Mouse (Mus musculus): Measurements from ENCODE around the gene Borcs7. TPM values are rescaled to one million over a fixed set of nuclear protein-coding genes. Genes with fewer than 3 reads are reported as not detected.

Borcs7 gene
- polyA plus RNA-seq, 1 experiment from 2014 or later, result 15.3 TPM

- Histone ChIP-seq H3K27ac (ENCODE audit: low read length) (no peak overlapping the region), H3K9ac (ENCODE audit: low read length) (no peak overlapping the region), H3K36me3 (ENCODE audit: control insufficient read depth, insufficient read depth, low read length) (peaks cover 10% of the 10 kb centered on the region), H3K27me3 (ENCODE audit: control insufficient read depth, insufficient read depth, low read length) (no peaks in the 10 kb centered on the region), H3K9me3 (replicated peaks; ENCODE audit: control insufficient read depth, low read length) (no peaks in the 10 kb centered on the region), H3K4me3 (replicated peaks; ENCODE audit: low read length) (no peak overlapping the region), H3K4me2 (ENCODE audit: low read depth, low read length) (no peak overlapping the region), H3K4me1 (ENCODE audit: control insufficient read depth, insufficient read depth, low read length) (peaks cover 45% of the 10 kb centered on the region)
- WGBS, result 62% methylated on average over 3 of the region's 3 CpGs
- no peak for ATAC-seq (ENCODE audit: insufficient read depth, low FRiP score)
These were observed 42.5 kb upstream of the Borcs7 start for GRCm38 (mm10) chr19:46647254-46647653.

GRCm38 (mm10) chr19:46647850-46648249, 41.9 kb upstream of the Borcs7 start:
- ATAC-seq (ENCODE audit: insufficient read depth, low FRiP score), result no peak
- peaks cover 39% of the 10 kb centered on the region for H3K4me1 ChIP-seq (ENCODE audit: control insufficient read depth, insufficient read depth, low read length)
- no peak overlapping the region for H3K4me3 ChIP-seq (replicated peaks; ENCODE audit: low read length)
- peaks cover 10% of the 10 kb centered on the region for H3K36me3 ChIP-seq (ENCODE audit: control insufficient read depth, insufficient read depth, low read length)
- 82% methylated on average over 8 of the region's 8 CpGs for WGBS
- H3K27ac ChIP-seq (ENCODE audit: low read length), result no peak overlapping the region
- no peak overlapping the region for H3K4me2 ChIP-seq (ENCODE audit: low read depth, low read length)
- H3K9me3 ChIP-seq (replicated peaks; ENCODE audit: control insufficient read depth, low read length), result no peaks in the 10 kb centered on the region
- H3K9ac ChIP-seq (ENCODE audit: low read length), result no peak overlapping the region
- no peaks in the 10 kb centered on the region for H3K27me3 ChIP-seq (ENCODE audit: control insufficient read depth, insufficient read depth, low read length)

- H3K27me3 ChIP-seq (ENCODE audit: control insufficient read depth, insufficient read depth, low read length), result no peaks in the 10 kb centered on the region
These were observed 41.1 kb upstream of the Borcs7 start for GRCm38 (mm10) chr19:46648565-46648964.

GRCm38 (mm10) chr19:46653188-46653587, 36.5 kb upstream of the Borcs7 start:
- H3K27me3 ChIP-seq (ENCODE audit: control insufficient read depth, insufficient read depth, low read length), result no peaks in the 10 kb centered on the region
- H3K27ac ChIP-seq (ENCODE audit: low read length), result no peak overlapping the region
- H3K4me3 ChIP-seq (replicated peaks; ENCODE audit: low read length), result no peak overlapping the region
- H3K4me1 ChIP-seq (ENCODE audit: control insufficient read depth, insufficient read depth, low read length), result no peaks in the 10 kb centered on the region
- ATAC-seq (ENCODE audit: insufficient read depth, low FRiP score), result no peak
- peaks cover 27% of the 10 kb centered on the region for H3K36me3 ChIP-seq (ENCODE audit: control insufficient read depth, insufficient read depth, low read length)
- WGBS, result 75% methylated on average over 5 of the region's 5 CpGs
- H3K9ac ChIP-seq (ENCODE audit: low read length), result no peak overlapping the region
- H3K4me2 ChIP-seq (ENCODE audit: low read depth, low read length), result no peak overlapping the region
- no peaks in the 10 kb centered on the region for H3K9me3 ChIP-seq (replicated peaks; ENCODE audit: control insufficient read depth, low read length)

More at GRCm38 (mm10) chr19:46648565-46648964, 41.1 kb upstream of the Borcs7 start:
- Histone ChIP-seq H3K4me1 (ENCODE audit: control insufficient read depth, insufficient read depth, low read length) (peaks cover 32% of the 10 kb centered on the region), H3K9me3 (replicated peaks; ENCODE audit: control insufficient read depth, low read length) (no peaks in the 10 kb centered on the region), H3K9ac (ENCODE audit: low read length) (no peak overlapping the region), H3K27ac (ENCODE audit: low read length) (no peak overlapping the region), H3K4me3 (replicated peaks; ENCODE audit: low read length) (no peak overlapping the region), H3K4me2 (ENCODE audit: low read depth, low read length) (no peak overlapping the region), H3K36me3 (ENCODE audit: control insufficient read depth, insufficient read depth, low read length) (peaks cover 12% of the 10 kb centered on the region)
- WGBS, result 81% methylated on average over 14 of the region's 14 CpGs
- ATAC-seq (ENCODE audit: insufficient read depth, low FRiP score), result no peak

- H3K9me3 ChIP-seq (replicated peaks; ENCODE audit: control insufficient read depth, low read length), result no peaks in the 10 kb centered on the region
- H3K36me3 ChIP-seq (ENCODE audit: control insufficient read depth, insufficient read depth, low read length), result peaks cover 27% of the 10 kb centered on the region
- WGBS, result 92% methylated on average over 14 of the region's 14 CpGs
- no peak overlapping the region for H3K27ac ChIP-seq (ENCODE audit: low read length)
- no peak for ATAC-seq (ENCODE audit: insufficient read depth, low FRiP score)
- no peak overlapping the region for H3K4me2 ChIP-seq (ENCODE audit: low read depth, low read length)
- H3K4me3 ChIP-seq (replicated peaks; ENCODE audit: low read length), result no peak overlapping the region
- H3K4me1 ChIP-seq (ENCODE audit: control insufficient read depth, insufficient read depth, low read length), result no peaks in the 10 kb centered on the region
- H3K9ac ChIP-seq (ENCODE audit: low read length), result no peak overlapping the region
- H3K27me3 ChIP-seq (ENCODE audit: control insufficient read depth, insufficient read depth, low read length), result no peaks in the 10 kb centered on the region
These were observed 36.0 kb upstream of the Borcs7 start for GRCm38 (mm10) chr19:46653616-46654235.

GRCm38 (mm10) chr19:46655626-46656025, 34.1 kb upstream of the Borcs7 start:
- no peak for ATAC-seq (ENCODE audit: insufficient read depth, low FRiP score)
- H3K27ac ChIP-seq (ENCODE audit: low read length), result no peak overlapping the region
- H3K36me3 ChIP-seq (ENCODE audit: control insufficient read depth, insufficient read depth, low read length), result peaks cover 27% of the 10 kb centered on the region
- H3K9ac ChIP-seq (ENCODE audit: low read length), result no peak overlapping the region
- no peaks in the 10 kb centered on the region for H3K4me1 ChIP-seq (ENCODE audit: control insufficient read depth, insufficient read depth, low read length)
- 86% methylated on average over 10 of the region's 10 CpGs for WGBS
- H3K9me3 ChIP-seq (replicated peaks; ENCODE audit: control insufficient read depth, low read length), result no peaks in the 10 kb centered on the region
- no peak overlapping the region for H3K4me3 ChIP-seq (replicated peaks; ENCODE audit: low read length)
- no peaks in the 10 kb centered on the region for H3K27me3 ChIP-seq (ENCODE audit: control insufficient read depth, insufficient read depth, low read length)
- no peak overlapping the region for H3K4me2 ChIP-seq (ENCODE audit: low read depth, low read length)

GRCm38 (mm10) chr19:46656151-46656840, 33.4 kb upstream of the Borcs7 start:
- Histone ChIP-seq H3K27ac (ENCODE audit: low read length) (no peak overlapping the region), H3K9ac (ENCODE audit: low read length) (no peak overlapping the region), H3K4me3 (replicated peaks; ENCODE audit: low read length) (no peak overlapping the region), H3K36me3 (ENCODE audit: control insufficient read depth, insufficient read depth, low read length) (peaks cover 27% of the 10 kb centered on the region), H3K9me3 (replicated peaks; ENCODE audit: control insufficient read depth, low read length) (no peaks in the 10 kb centered on the region), H3K4me1 (ENCODE audit: control insufficient read depth, insufficient read depth, low read length) (no peaks in the 10 kb centered on the region), H3K4me2 (ENCODE audit: low read depth, low read length) (no peak overlapping the region), H3K27me3 (ENCODE audit: control insufficient read depth, insufficient read depth, low read length) (no peaks in the 10 kb centered on the region)
- WGBS, result 90% methylated on average over 21 of the region's 21 CpGs
- ATAC-seq (ENCODE audit: insufficient read depth, low FRiP score), result no peak

GRCm38 (mm10) chr19:46657339-46658020, 32.2 kb upstream of the Borcs7 start:
- no peaks in the 10 kb centered on the region for H3K4me1 ChIP-seq (ENCODE audit: control insufficient read depth, insufficient read depth, low read length)
- ATAC-seq (ENCODE audit: insufficient read depth, low FRiP score), result no peak
- no peak overlapping the region for H3K4me3 ChIP-seq (replicated peaks; ENCODE audit: low read length)
- 91% methylated on average over 3 of the region's 3 CpGs for WGBS
- H3K36me3 ChIP-seq (ENCODE audit: control insufficient read depth, insufficient read depth, low read length), result peaks cover 27% of the 10 kb centered on the region
- H3K27ac ChIP-seq (ENCODE audit: low read length), result no peak overlapping the region
- H3K4me2 ChIP-seq (ENCODE audit: low read depth, low read length), result no peak overlapping the region
- H3K9ac ChIP-seq (ENCODE audit: low read length), result no peak overlapping the region
- no peaks in the 10 kb centered on the region for H3K9me3 ChIP-seq (replicated peaks; ENCODE audit: control insufficient read depth, low read length)
- no peaks in the 10 kb centered on the region for H3K27me3 ChIP-seq (ENCODE audit: control insufficient read depth, insufficient read depth, low read length)

- H3K9me3 ChIP-seq (replicated peaks; ENCODE audit: control insufficient read depth, low read length), result no peaks in the 10 kb centered on the region
- ATAC-seq (ENCODE audit: insufficient read depth, low FRiP score), result no peak
- no peak overlapping the region for H3K4me3 ChIP-seq (replicated peaks; ENCODE audit: low read length)
- no peak overlapping the region for H3K4me2 ChIP-seq (ENCODE audit: low read depth, low read length)
- H3K27ac ChIP-seq (ENCODE audit: low read length), result no peak overlapping the region
- H3K9ac ChIP-seq (ENCODE audit: low read length), result no peak overlapping the region
- no peaks in the 10 kb centered on the region for H3K4me1 ChIP-seq (ENCODE audit: control insufficient read depth, insufficient read depth, low read length)
- no peaks in the 10 kb centered on the region for H3K27me3 ChIP-seq (ENCODE audit: control insufficient read depth, insufficient read depth, low read length)
- 94% methylated on average over 7 of the region's 7 CpGs for WGBS
- peaks cover 27% of the 10 kb centered on the region for H3K36me3 ChIP-seq (ENCODE audit: control insufficient read depth, insufficient read depth, low read length)
These were observed 31.4 kb upstream of the Borcs7 start for GRCm38 (mm10) chr19:46658348-46658747.
